Mouse (Mus musculus): ENCODE data around the gene Maml2.

DNA sequence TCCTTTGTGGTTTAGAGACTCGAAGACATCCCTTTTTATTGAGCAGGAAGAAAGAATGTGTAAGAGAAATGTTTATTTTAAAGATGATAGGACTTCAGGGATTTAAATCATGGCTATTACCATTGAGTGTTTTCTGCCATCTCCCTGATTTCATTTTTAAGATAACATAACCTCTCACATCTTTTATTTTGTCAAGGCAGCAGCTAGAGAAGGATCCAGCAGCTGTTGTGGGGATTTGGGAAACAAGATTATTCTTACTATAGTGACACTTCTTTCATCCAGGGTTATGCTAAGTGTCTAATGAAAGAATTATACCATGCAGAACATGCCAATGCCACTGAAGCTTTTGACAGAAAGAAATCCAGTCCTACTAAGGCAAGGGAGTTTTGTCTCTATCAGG is 193.3 kb downstream of the Maml2 start:
- TF ChIP-seq POLR2A (IDR thresholded peaks at IDR 0.05; ENCODE audit: extremely low read depth, insufficient read depth, low read length) = no peak
- no peak for TF ChIP-seq CTCF (IDR thresholded peaks at IDR 0.05; ENCODE audit: extremely low read depth, insufficient read depth, low read length)

All from cortical plate, adult 2 months (tissue).